ENCODE assay signal across 1 mouse cellular context in the genomic region with DNA sequence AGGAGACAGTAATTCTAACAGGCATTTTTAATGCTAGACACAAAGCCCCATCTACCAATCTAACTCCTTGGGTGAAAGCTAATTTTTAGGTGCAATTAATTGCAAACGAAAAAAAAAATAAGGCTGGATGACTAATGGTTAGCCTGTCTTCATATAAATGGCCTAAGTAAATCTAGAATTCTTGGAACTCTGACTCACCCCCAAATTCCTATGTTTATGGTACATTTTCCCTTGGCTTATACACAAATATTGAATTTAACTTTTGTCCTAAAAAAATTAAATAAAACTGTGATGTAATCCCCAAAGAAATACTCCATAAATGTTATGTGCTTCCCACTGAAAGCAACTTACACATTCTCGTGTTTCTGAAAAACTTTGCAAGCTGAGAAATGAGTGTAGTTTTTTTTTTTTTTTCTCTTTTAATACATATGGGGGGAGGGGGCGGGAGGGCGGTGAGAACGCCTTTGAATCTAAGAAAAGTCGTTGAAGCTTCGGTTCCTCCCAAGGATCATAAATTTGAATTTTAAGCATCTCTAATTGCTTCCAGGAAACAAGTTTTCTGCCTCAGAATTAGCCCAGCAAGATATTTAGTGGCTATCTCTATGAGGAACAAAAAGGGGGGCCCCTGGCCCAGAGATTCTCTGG.
TF ChIP-seq lines count a peak whose summit lies in the region.

No protein-coding gene starts in this region.

TF ChIP-seq in CH12.LX, 34 proteins besides CTCF, POLR2A, EP300 and RAD21 (continued from another document):
- TF ChIP-seq ETS1 (conservative IDR thresholded peaks at IDR 0.05; ENCODE audit: low read depth, low read length) (peak; percentile 21; the same call in 1 of the 2 replicates), TCF12 (IDR thresholded peaks at IDR 0.05; ENCODE audit: low read depth, low read length) (no peak), HCFC1 (IDR thresholded peaks at IDR 0.05; ENCODE audit: low read depth, low read length) (no peak), ZNF384 (IDR thresholded peaks at IDR 0.05; ENCODE audit: low read depth, low read length) (peak; percentile 96), IRF4 (IDR thresholded peaks at IDR 0.05; ENCODE audit: low read depth, low read length) (peak; percentile 49; the same call in 1 of the 2 replicates), MXI1 (IDR thresholded peaks at IDR 0.05; ENCODE audit: low read depth, low read length) (no peak), CHD1 (IDR thresholded peaks at IDR 0.05; ENCODE audit: low read depth, low read length) (no peak), MYC (IDR thresholded peaks at IDR 0.05; ENCODE audit: low read depth, low read length) (no peak), BHLHE40 (IDR thresholded peaks at IDR 0.05; ENCODE audit: low read depth, low read length) (no peak)
